19 mouse cellular contexts compared by ENCODE assay signal in the genomic region with DNA sequence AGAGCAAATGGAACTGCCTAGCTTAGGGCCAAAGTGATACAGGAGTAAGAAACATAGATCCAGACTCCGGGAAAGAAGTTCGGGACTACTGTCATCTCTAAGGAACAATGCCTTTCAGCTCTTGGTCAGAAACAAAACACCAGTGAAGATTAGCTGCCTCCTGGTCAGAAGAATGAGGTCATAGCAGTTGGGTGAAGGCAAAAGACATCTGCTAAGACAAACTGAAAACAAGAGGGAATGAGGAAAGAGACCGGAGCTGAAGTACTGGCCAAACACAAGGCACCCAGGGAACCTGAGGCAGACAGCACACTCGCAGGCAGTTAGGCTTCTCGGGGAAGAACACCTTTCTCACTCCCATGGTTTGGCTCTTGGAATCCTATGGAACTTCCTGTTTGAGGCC.
DNase-seq lines count a peak whose midpoint lies in the region; ATAC-seq and TF ChIP-seq lines count a peak whose summit lies in the region.
"Had no signal": no experiment of that assay in that cellular context is flagged by ENCODE, and none has a peak within 500 bp of the region (broad histone marks: within the 10 kb centered on the region; RNA-seq: fewer than 3 reads in every experiment).

No protein-coding gene starts in this region.

- no peak overlapping the region for H3K9ac ChIP-seq in heart, embryonic 11.5 days (ENCODE audit: low read depth, low read length)
- H3K9ac ChIP-seq in midbrain, embryonic 11.5 days (ENCODE audit: low read length): no peak overlapping the region
- H3K9ac ChIP-seq in midbrain, postnatal 0 days (replicated peaks; ENCODE audit: low read length, poor library complexity, severe bottlenecking): no peak overlapping the region

- H3K4me1 ChIP-seq in heart, embryonic 11.5 days (ENCODE audit: control insufficient read depth, insufficient read depth, low read length): no peaks in the 10 kb centered on the region
- no peaks in the 10 kb centered on the region for H3K4me1 ChIP-seq in midbrain, embryonic 11.5 days (ENCODE audit: control insufficient read depth, insufficient read depth, low read length)
- H3K4me1 ChIP-seq in midbrain, postnatal 0 days (ENCODE audit: insufficient read depth, low read length): no peaks in the 10 kb centered on the region

- ATAC-seq in heart, embryonic 11.5 days (replicated peaks; ENCODE audit: insufficient number of reproducible peaks, low FRiP score, low TSS enrichment): no peak
- no peak for ATAC-seq in midbrain, embryonic 11.5 days (ENCODE audit: low FRiP score)
- ATAC-seq in midbrain, postnatal 0 days (ENCODE audit: low FRiP score): no peak
- ATAC-seq: activated CD4-positive, CD25-positive, alpha-beta regulatory T cell, adult 4 months; CD4-positive, CD25-positive, alpha-beta regulatory T cell, adult 4 months; Patski had no signal

- H3K27me3 ChIP-seq in heart, embryonic 11.5 days (ENCODE audit: control insufficient read depth, insufficient read depth, low read length): no peaks in the 10 kb centered on the region
- no peaks in the 10 kb centered on the region for H3K27me3 ChIP-seq in midbrain, embryonic 11.5 days (ENCODE audit: control insufficient read depth, insufficient read depth, low read length)
- no peaks in the 10 kb centered on the region for H3K27me3 ChIP-seq in midbrain, postnatal 0 days (ENCODE audit: insufficient read depth, low read length)
- H3K27me3 ChIP-seq: CH12.LX had no signal

- H3K9me3 ChIP-seq in heart, embryonic 11.5 days (replicated peaks; ENCODE audit: control insufficient read depth, low read length): no peaks in the 10 kb centered on the region
- no peaks in the 10 kb centered on the region for H3K9me3 ChIP-seq in midbrain, embryonic 11.5 days (ENCODE audit: control insufficient read depth, low read length)
- no peaks in the 10 kb centered on the region for H3K9me3 ChIP-seq in midbrain, postnatal 0 days (ENCODE audit: low read length)

- no peak overlapping the region for H3K27ac ChIP-seq in heart, embryonic 11.5 days (ENCODE audit: low read depth, low read length)
- H3K27ac ChIP-seq in midbrain, embryonic 11.5 days (ENCODE audit: low read depth, low read length): no peak overlapping the region
- H3K27ac ChIP-seq in midbrain, postnatal 0 days (ENCODE audit: low read depth, low read length): no peak overlapping the region

- H3K36me3 ChIP-seq in heart, embryonic 11.5 days (ENCODE audit: control insufficient read depth, insufficient read depth, low read length): no peaks in the 10 kb centered on the region
- H3K36me3 ChIP-seq in midbrain, embryonic 11.5 days (ENCODE audit: control insufficient read depth, insufficient read depth, low read length): no peaks in the 10 kb centered on the region
- H3K36me3 ChIP-seq in midbrain, postnatal 0 days (ENCODE audit: insufficient read depth, low read length): no peaks in the 10 kb centered on the region
- H3K36me3 ChIP-seq: G1E had no signal

- no peak for TF ChIP-seq CTCF in midbrain, postnatal 0 days (IDR thresholded peaks at IDR 0.05)

- 75% methylated on average over 5 of the region's 5 CpGs for WGBS in heart, embryonic 11.5 days (ENCODE audit: insufficient replicate concordance)
- WGBS in midbrain, embryonic 11.5 days: 78% methylated on average over 5 of the region's 5 CpGs
- WGBS in midbrain, postnatal 0 days: 92% methylated on average over 5 of the region's 5 CpGs

- H3K4me2 ChIP-seq in heart, embryonic 11.5 days: no peak overlapping the region
- H3K4me2 ChIP-seq in midbrain, embryonic 11.5 days: no peak overlapping the region
- no peak overlapping the region for H3K4me2 ChIP-seq in midbrain, postnatal 0 days (ENCODE audit: low read depth, low read length, poor library complexity, severe bottlenecking)

- DNase-seq in heart, adult 11 months: peak; percentile 54
- DNase-seq in midbrain, embryonic 11.5 days (ENCODE audit: low spot score, missing footprints): peak; percentile 60
- DNase-seq in midbrain, postnatal 0 days (ENCODE audit: low spot score): no peak
- DNase-seq: adrenal gland, adult 2 months; adrenal gland, adult 8-10 months; adrenal gland, postnatal 10 days; adrenal gland, postnatal 14 days; adrenal gland, postnatal 25 days; adrenal gland, postnatal 36 days; B cell, adult 2 months; cerebellum, adult 11 months; cerebellum, adult 11-12 months; cerebellum, adult 18-20 months had no signal

- no peak overlapping the region for H3K4me3 ChIP-seq in heart, embryonic 11.5 days (ENCODE audit: low read depth, low read length)
- H3K4me3 ChIP-seq in midbrain, embryonic 11.5 days (ENCODE audit: low read depth, low read length): no peak overlapping the region
- H3K4me3 ChIP-seq in midbrain, postnatal 0 days (ENCODE audit: low read depth, low read length): no peak overlapping the region
